Mouse (Mus musculus): ENCODE data around the gene Olfr1044. TPM values are rescaled to one million over a fixed set of nuclear protein-coding genes. Genes with fewer than 3 reads are reported as not detected.

The Olfr1044 gene
- polyA plus RNA-seq, 1 experiment from 2014 or later: not detected

Other genes with a start within 250 kb of the Olfr1044 start
- not detected in 2 replicates for gene Olfr1028, start 227.4 kb downstream of the Olfr1044 start, polyA plus RNA-seq (2015; fragmentation: Nextera tagmentation; extraction: Ambion mirVana)
- gene Olfr1029, start 203.9 kb downstream of the Olfr1044 start, polyA plus RNA-seq (2015; fragmentation: Nextera tagmentation; extraction: Ambion mirVana): not detected in 2 replicates
- gene Olfr1030, start 198.5 kb downstream of the Olfr1044 start, polyA plus RNA-seq (2015; fragmentation: Nextera tagmentation; extraction: Ambion mirVana): not detected in 2 replicates
- gene Olfr1031, start 187.5 kb downstream of the Olfr1044 start, polyA plus RNA-seq (2015; fragmentation: Nextera tagmentation; extraction: Ambion mirVana): not detected in 2 replicates
- gene Olfr1032, start 172.3 kb downstream of the Olfr1044 start, polyA plus RNA-seq (2015; fragmentation: Nextera tagmentation; extraction: Ambion mirVana): not detected in 2 replicates
- 2.3 and 3.1 TPM in 2 replicates for gene Olfr1033, start 157.2 kb downstream of the Olfr1044 start, polyA plus RNA-seq (2015; fragmentation: Nextera tagmentation; extraction: Ambion mirVana)
- gene Olfr1034, start 132.0 kb downstream of the Olfr1044 start, polyA plus RNA-seq (2015; fragmentation: Nextera tagmentation; extraction: Ambion mirVana): not detected in 2 replicates
- not detected in 2 replicates for gene Olfr1036, start 103.8 kb downstream of the Olfr1044 start, polyA plus RNA-seq (2015; fragmentation: Nextera tagmentation; extraction: Ambion mirVana)
- gene Olfr1037, start 90.4 kb downstream of the Olfr1044 start, polyA plus RNA-seq (2015; fragmentation: Nextera tagmentation; extraction: Ambion mirVana): not detected in 2 replicates
- gene Olfr1039, start 41.9 kb downstream of the Olfr1044 start, polyA plus RNA-seq (2015; fragmentation: Nextera tagmentation; extraction: Ambion mirVana): not detected in 2 replicates
- not detected in 2 replicates for gene Olfr1040, start 31.1 kb downstream of the Olfr1044 start, polyA plus RNA-seq (2015; fragmentation: Nextera tagmentation; extraction: Ambion mirVana)
- gene Olfr1042, start 16.0 kb downstream of the Olfr1044 start, polyA plus RNA-seq (2015; fragmentation: Nextera tagmentation; extraction: Ambion mirVana): not detected in 2 replicates
- gene Olfr1043, start 10.3 kb downstream of the Olfr1044 start, polyA plus RNA-seq (2015; fragmentation: Nextera tagmentation; extraction: Ambion mirVana): not detected in 2 replicates
- not detected in 2 replicates for gene Olfr52, start 7.9 kb upstream of the Olfr1044 start, polyA plus RNA-seq (2015; fragmentation: Nextera tagmentation; extraction: Ambion mirVana)
- not detected in 2 replicates for gene Olfr1045, start 25.2 kb upstream of the Olfr1044 start, polyA plus RNA-seq (2015; fragmentation: Nextera tagmentation; extraction: Ambion mirVana)
- not detected in 2 replicates for gene Olfr1046, start 41.5 kb upstream of the Olfr1044 start, polyA plus RNA-seq (2015; fragmentation: Nextera tagmentation; extraction: Ambion mirVana)
- not detected in 2 replicates for gene Olfr1047, start 53.6 kb upstream of the Olfr1044 start, polyA plus RNA-seq (2015; fragmentation: Nextera tagmentation; extraction: Ambion mirVana)
- not detected in 2 replicates for gene Olfr1048, start 62.5 kb upstream of the Olfr1044 start, polyA plus RNA-seq (2015; fragmentation: Nextera tagmentation; extraction: Ambion mirVana)
- gene Olfr1049, start 80.5 kb upstream of the Olfr1044 start, polyA plus RNA-seq (2015; fragmentation: Nextera tagmentation; extraction: Ambion mirVana): not detected in 2 replicates
- not detected in 2 replicates for gene Olfr1051, start 101.3 kb upstream of the Olfr1044 start, polyA plus RNA-seq (2015; fragmentation: Nextera tagmentation; extraction: Ambion mirVana)
- gene Olfr1052, start 114.6 kb upstream of the Olfr1044 start, polyA plus RNA-seq (2015; fragmentation: Nextera tagmentation; extraction: Ambion mirVana): not detected in 2 replicates
- not detected in 2 replicates for gene Olfr1053, start 137.5 kb upstream of the Olfr1044 start, polyA plus RNA-seq (2015; fragmentation: Nextera tagmentation; extraction: Ambion mirVana)
- gene Olfr1054, start 157.6 kb upstream of the Olfr1044 start, polyA plus RNA-seq (2015; fragmentation: Nextera tagmentation; extraction: Ambion mirVana): not detected in 2 replicates
- gene Olfr1055, start 172.5 kb upstream of the Olfr1044 start, polyA plus RNA-seq (2015; fragmentation: Nextera tagmentation; extraction: Ambion mirVana): not detected in 2 replicates
- not detected in 2 replicates for gene Olfr1056, start 184.6 kb upstream of the Olfr1044 start, polyA plus RNA-seq (2015; fragmentation: Nextera tagmentation; extraction: Ambion mirVana)
- gene Olfr1057, start 200.6 kb upstream of the Olfr1044 start, polyA plus RNA-seq (2015; fragmentation: Nextera tagmentation; extraction: Ambion mirVana): not detected in 2 replicates
- gene Olfr1058, start 210.7 kb upstream of the Olfr1044 start, polyA plus RNA-seq (2015; fragmentation: Nextera tagmentation; extraction: Ambion mirVana): not detected in 2 replicates
- gene Olfr1061, start 236.2 kb upstream of the Olfr1044 start, polyA plus RNA-seq (2015; fragmentation: Nextera tagmentation; extraction: Ambion mirVana): not detected in 2 replicates
- not detected in 2 replicates for gene Olfr1062, start 248.9 kb upstream of the Olfr1044 start, polyA plus RNA-seq (2015; fragmentation: Nextera tagmentation; extraction: Ambion mirVana)